Mouse (Mus musculus): ENCODE results near the gene Pik3c2b.

Pik3c2b gene

DNA sequence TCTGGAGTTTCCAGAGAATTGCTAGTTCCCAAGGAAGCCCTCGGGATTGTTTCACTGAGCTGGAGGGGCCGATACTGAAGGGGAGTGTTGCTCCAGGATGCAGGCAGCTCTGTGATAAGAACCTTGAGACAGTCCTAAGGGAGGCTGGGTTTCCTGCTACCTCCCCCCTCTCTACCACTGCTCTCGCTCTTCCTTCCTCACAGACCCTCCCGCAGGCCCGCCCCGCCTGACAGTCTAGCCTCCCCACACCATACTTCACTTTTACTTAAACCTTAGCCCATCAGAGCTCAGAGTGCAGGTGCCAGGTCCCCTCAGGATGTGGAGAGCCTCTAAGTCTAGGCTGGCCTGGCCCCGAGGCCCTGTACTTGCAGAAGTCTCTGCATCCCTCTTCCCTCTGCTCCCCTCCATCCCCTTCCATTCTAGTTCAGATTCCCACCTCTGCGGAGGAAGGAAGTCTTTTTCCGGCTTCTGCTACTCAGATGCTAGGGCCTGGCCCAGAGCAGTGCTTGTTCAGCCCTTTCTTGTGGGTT, 27.9 kb downstream of the Pik3c2b start:
- DNase-seq (ENCODE audit: low spot score) = no peak

DNA sequence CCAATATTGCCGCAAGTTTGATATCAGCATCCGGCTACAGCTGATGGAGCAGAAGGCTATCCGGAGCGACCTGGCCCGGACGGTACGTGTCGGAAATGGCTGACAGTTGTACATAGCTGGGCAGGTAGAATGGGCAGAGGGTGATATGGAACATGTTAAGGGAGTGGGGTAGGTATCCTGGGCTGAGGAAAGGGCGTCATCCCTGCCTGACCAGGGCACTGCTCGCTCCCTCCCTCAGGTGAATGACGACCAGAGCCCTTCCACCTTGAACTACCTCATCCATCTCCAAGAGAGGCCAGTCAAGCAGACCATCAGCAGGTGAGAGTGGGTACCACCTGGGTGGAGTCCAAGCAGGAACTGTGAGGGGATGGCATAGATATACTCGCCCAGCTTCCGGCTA, 29.1 kb downstream of the Pik3c2b start:
- DNase-seq (ENCODE audit: low spot score) = no peak

DNA sequence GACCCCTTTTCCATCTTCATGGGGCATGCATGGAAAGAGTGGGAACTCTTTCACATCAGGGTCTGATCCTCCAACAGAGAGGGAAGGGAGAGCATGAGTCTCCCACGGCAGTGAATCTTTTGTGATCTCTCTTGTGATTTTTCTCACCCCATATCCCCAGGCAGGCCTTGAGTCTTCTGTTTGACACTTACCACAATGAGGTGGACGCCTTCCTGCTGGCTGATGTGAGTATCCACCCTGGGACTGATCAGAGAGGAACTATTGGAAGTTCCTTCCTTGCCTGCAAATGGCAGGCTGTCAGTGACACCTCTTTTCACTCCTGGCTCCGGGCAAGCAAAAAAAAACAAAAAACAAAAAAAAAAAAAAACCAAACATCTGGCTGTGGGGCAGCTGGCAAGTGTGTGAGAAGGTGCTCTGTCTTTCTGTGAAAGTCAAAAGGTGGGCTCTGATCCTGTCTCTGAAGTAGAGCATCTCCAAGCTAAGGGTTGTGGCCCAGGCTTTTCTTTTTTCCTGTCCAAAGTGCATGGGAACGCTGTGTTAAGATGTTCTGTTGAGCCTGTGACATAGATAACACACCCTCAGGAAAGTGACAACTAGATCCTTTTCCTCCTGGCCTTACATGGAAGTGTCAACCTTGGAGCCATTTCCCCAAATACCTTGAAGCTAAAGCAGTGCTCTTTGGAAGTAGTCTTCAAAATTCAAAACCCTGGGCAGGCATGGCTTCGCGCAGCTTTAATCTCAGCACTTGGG, 30.4 kb downstream of the Pik3c2b start:
- DNase-seq (ENCODE audit: low spot score) = no peak

DNA sequence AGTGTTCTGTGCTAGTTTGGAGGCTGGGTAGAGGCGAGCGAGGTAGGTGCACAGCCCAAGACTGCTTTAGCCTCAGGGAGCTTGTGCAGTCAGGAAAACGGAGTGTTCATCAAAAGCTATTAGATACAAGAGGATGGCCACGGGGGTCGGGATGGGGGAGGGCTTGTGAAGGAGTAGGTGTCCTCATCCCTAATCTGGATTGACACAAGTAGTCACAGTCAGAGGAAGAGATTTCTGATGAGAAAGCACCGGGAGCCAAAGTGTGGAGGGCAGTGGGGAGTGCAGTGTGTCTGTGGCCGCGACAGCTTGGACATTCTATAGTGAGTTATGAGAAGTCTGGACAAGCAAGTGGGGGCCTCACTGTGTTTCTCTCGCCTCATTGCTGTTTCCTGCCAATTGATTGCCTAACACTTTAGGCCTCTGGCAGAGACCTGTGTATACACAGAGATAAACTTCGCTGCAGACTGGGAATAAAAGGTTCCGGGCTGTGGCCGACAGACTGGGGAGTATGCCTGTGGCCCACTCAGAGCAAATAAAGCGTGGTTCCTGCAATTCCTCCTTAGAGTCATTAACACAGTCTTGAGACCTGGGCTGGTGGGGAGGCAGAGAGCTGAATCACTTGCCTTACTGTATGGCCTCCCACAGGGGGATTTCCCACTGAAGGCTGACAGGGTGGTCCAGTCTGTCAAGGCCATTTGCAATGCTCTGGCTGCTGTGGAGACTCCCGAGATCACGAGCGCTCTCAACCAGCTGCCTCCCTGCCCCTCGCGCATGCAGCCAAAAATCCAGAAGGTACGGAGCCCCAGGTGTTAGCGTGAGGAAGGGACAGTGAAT, 31.4 kb downstream of the Pik3c2b start:
- no peak for DNase-seq (ENCODE audit: low spot score)

DNA sequence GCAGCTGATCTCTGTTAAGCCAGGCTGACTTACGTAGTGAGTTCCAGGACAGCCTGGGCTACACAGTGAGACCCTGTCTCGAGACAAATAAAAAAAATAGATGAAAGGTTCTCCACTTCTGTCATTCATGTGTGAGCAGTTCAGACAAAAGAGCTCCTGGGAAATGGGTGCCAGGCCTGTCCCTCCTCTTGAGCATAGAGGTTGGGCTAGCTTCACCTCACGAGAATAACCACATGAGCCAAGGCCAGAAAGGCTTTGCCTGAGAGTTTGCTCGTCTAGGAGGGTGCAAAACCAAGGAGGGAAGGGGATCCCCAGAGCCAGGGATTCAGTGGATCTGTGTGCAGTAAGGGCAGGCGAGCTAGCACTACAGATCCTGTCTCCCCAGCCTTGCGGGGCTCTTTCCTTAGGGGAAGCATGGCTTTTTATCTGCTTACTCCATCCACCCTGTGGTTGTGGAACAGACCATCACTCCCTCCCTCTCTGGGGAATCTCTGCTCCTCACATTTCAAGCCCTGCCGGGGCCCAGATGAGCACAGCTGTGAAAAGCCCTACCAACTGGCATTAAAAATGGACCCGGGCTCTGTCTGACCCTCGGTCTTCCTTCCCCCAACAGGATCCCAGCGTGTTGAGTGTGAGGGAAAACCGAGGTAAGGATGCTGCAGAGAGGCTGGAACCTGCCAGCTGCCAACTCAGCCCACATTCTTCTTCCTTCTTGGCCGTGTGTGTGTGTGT, 32.3 kb downstream of the Pik3c2b start:
- no peak for DNase-seq (ENCODE audit: low spot score)

DNA sequence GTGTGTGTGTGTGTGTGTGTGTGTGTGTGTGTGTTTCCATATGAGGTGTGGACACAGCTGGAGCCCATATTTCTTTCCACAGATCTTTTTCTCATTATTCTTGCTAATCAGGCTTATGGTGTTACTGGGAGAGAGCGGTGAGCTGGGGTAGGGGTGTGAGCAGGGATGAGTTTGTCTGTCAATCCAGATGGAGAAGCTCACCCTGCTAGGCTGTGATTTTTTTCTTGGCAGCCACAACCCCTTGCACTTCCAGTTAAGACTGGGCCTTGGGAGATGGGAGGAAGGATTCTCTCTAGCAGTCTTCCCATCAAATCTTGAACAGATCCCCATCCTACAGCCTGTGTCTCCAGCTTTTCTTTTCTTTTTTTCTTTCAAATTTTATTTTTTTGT, 32.9 kb downstream of the Pik3c2b start:
- DNase-seq (ENCODE audit: low spot score) = no peak

DNA sequence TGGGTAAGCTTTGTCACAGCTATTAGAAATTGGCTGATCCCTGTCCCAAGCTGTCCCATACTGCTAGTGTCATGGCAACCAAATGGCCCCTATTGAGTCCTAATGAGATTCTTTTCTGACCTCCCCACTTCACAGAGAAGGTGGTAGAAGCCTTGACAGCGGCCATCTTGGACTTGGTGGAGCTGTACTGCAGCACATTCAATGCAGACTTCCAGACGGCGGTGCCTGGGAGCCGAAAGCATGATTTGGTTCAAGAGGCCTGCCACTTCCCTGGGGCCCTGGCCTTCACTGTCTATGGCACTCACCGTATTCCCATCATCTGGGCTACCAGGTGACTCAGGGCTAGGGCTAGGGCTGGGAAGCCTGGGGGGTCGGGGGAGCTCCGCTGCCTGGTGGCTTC, 34.0 kb downstream of the Pik3c2b start:
- DNase-seq (ENCODE audit: low spot score) = no peak

DNA sequence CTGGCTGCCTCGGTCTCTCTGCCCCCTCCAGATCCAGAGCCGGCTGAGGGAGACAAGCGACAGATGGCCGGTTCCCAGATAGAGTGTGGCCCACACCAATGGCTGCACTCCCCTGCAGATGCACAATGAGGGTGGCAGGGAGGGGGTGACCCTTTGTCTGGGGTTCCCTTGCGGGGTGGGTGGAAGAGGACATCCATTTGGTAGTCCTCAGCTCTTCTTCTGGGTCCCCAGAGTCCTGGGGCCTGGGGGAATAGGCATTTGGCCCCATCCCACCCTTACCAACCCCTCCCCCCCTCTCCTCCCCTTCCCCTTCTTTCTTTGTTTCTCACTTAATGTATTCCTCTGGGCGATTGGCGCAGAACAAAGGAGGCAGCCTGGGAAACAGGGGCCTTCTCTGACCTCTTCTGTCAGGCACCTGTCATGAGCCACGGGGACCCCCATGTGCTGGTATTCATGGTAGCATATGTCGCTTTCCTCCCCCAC, 34.7 kb downstream of the Pik3c2b start:
- no peak for DNase-seq (ENCODE audit: low spot score)

DNA sequence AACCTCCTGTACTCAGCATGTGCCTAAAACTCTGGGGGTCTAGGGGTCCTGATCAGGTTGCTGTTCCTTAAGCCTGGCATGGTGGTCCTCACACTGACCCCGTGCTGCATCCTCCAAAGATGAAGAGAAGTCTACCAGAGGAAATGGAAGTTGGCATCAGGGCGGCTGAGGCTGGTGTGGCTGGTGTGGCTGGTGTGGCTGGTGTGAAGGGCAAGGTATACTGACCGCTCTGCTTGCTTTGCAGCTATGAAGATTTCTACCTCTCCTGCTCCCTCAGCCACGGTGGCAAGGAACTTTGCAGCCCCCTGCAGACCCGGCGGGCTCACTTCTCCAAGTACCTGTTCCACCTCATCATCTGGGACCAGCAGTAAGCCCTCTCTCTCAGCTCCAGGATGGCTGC, 35.2 kb downstream of the Pik3c2b start:
- no peak for DNase-seq (ENCODE audit: low spot score)

DNA sequence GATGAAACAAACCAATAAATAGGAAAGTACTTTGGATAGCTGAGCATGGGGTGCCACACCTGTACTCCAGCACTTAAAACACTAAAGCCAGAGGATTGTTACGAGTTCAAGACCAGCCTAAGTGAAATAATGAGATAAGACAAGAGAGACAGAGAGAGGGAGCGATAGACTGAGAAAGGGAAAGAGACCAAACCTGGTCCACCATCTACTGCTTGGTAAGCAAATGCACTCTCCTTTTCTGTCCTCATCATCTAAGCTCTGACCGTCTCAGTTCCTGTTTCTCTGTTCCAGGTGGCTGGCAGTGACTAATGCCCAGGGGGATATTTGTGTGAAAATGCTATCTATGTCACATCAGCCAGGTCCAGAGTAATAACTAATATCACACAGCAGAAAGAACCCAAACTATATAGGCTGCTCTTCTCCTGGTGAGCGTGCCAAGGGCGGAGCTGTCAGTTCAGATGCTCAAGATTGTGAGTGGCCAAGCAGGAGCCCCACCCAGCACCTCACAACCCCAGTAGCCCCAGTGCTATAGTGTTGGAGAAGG, 37.6 kb downstream of the Pik3c2b start:
- no peak for DNase-seq (ENCODE audit: low spot score)

DNA sequence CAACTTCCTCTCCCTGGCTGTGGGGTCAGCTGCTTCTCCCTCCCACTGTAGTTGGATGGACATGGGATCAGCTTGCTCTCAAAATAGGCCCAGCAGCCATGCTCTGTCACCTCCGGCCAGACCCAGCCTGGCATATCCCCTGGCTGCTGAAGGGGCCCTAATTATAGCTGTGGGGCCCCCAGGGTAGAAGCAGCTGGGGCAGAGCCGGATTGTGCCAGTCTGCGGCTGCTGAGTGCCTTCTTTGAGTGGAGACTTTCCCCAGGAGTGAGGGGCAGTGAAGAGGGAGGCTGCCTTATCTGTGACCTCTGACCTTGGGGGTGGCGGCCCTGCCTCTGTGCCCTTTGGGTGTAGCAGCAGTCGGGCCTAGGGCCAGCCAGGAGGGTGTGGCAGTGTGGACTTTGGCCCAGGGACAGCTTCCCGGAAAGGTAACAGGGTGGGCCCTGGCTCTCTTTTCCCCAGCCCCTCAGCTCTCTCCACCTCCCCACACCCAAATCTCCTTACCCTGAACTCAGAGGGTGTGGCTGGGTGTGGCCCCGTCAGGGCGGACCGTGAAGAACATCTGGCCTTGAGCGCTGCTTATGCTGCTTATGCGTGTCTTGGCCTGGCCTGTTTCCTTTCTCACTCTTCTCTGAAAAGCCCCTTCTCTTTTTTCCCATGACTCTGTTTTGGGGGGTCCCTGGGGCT, 38.6 kb downstream of the Pik3c2b start:
- no peak for DNase-seq (ENCODE audit: low spot score)

DNA sequence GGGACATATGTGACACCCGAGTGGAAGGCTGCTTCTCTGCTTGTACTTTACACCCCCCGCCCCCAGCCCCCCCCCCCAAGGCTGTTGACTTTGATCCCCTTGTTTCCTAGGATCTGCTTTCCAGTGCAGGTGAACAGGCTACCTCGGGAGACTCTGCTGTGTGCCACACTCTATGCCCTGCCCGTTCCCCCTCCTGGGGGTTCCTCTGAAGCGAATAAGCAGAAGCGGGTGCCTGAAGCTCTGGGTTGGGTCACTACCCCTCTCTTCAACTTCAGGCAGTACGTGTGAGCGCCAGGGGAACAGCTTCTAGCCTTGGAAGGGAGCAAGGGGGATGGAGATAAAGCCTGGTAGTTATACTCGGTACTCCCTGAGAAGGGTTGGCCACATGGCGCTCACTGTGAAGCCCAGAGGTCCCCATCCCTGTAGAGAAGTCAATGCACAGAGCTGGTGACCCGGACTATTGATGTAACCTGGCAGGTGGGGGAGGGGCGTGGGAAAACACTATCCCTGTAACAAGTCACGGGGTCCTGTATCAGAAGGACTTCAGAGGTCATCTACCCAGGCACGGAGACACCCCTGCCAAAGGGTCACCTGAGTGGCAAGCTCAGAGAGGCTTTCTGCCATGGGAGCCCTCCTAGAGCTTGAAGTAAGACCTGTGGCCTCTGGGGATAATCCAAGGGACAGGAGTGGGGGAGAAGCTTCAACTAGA, 39.4 kb downstream of the Pik3c2b start:
- no peak for DNase-seq (ENCODE audit: low spot score)

DNA sequence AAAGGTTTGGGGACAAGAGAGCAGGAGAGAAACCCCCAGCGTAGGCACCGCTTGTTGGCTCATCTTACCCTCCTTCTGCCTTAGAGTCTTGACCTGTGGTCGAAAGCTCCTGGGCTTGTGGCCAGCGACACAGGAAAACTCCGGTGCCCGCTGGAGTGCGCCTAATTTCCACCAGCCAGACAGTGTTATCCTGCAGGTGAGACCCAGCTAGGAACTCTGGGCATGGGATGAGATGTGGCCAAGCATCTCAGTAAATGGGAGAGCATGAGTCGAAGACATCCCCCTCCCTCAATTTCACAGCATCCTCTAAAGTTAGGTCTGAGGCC, 39.9 kb downstream of the Pik3c2b start:
- DNase-seq (ENCODE audit: low spot score) = no peak

DNA sequence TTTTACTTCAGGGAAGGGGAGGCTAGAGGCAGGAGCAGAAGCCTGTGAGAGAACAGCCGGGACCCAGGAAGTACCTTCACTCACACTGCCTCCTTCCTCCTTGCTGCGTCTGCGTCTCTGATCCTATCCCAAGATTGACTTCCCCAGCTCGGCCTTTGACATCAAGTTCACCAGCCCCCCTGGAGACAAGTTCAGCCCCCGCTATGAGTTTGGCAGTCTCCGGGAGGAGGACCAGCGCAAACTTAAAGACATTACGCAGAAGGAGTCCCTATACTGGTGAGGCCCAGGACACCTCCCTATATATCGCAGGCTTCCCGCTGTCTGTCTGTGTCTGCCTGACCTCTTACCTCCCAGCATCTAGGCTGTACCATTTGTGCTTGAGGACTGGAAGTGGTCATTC, 41.3 kb downstream of the Pik3c2b start:
- DNase-seq (ENCODE audit: low spot score) = no peak

DNA sequence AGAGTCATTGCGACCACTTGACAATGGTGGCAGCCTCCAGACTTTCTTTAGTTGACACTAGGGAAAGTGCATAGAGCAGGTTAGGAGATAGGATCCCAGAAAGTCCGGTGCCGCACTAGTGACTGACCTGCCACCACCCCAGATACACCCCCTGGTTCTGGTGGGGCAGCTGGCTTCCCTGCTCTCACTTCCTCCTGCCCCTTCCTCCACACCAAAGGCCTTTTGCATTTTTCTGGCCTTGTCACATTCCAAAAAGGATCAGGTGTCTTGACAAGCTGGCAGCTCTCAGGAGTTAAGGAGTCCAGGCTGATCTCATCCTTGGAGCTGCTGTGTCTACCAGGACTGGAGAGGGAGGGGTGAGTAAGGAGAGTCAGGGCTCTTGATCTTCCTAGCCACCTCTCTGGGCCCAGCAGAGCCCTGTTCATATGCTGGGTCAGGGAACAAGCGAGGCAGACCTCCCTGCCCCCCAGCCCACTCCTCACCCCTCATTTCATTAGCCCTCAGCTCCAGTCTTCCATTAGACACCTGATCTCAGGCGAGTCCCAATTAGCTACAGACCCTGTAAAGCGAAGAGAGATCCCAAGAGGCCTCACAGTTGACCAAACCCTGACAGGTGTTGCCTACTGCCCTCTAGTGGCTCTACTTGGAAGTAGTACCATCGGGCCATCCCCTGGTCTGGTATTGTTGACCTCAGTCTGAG, 41.9 kb downstream of the Pik3c2b start:
- peak; percentile 66 for DNase-seq (ENCODE audit: low spot score)

DNA sequence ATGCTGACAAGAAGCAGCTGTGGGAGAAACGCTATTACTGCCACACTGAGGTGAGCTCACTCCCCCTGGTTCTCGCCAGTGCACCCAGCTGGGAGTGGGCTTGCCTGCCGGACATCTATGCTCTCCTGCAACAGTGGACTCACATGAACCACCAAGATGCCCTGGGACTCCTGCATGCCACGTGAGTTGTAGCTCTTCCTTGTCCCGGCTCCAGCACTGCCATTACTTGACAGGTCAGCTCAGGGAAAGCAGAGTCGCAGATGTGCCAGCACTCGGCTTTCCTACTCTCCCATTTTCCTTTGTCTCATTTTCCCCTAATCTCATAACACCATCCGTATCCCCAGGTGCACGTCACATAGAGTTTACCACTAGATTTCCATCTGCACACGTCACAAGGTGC, 42.7 kb downstream of the Pik3c2b start:
- no peak for DNase-seq (ENCODE audit: low spot score)

DNA sequence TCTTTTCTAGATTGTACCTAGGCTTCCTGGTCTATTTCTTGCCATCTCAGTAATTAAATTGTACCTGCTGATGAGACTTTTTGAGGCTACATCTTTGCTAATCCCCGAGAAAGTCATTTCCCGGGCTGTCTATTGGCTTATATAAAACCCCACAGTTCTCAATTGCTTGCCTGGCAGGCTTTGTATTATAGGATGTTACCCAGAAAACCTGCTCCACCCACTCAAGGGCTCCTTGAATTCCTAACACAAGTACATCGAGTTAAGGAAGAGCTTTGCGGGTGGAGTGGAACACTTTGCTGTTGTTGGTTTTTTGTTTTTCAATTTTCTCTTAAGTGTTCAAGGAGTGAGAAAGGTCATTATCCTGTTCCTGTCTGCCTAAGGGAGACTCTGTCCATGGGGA, 43.9 kb downstream of the Pik3c2b start:
- no peak for DNase-seq (ENCODE audit: low spot score)

DNA sequence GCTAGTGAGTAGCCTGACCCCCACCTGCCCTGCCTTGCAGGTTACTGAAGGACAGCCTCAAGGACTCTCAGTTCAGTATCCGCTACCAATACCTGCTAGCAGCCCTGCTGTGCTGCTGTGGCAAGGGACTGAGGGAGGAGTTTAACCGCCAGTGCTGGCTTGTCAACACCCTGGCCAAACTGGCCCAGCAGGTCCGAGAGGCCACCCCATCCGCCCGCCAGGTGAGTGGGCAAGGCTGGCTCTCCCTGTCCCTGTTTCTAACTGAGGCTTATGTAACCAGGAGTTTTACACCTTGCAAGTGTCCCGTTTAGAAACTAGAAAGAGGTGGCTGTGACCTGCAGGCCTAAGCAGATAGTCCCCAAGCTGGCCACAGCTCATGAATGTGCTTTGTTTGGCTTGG, 45.2 kb downstream of the Pik3c2b start:
- DNase-seq (ENCODE audit: low spot score) = no peak

DNA sequence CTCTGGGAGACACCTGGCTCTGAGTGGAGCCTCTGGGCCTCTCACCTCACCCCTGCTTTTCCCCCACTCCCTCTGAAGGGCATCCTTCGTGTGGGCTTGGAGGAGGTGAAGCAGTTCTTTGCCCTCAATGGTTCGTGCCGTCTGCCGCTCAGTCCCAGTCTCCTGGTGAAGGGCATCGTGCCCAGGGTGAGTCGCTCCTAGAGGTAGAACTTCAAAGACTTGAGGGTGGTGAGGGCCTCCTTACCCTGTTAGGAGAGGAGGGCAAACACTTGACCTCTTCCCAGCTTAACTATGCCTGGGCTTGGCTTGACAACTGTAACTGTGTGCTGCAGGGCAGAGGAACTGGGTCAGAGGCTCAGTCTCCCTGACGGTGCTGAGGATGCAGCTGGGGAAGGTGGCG, 46.0 kb downstream of the Pik3c2b start:
- DNase-seq (ENCODE audit: low spot score) = no peak

DNA sequence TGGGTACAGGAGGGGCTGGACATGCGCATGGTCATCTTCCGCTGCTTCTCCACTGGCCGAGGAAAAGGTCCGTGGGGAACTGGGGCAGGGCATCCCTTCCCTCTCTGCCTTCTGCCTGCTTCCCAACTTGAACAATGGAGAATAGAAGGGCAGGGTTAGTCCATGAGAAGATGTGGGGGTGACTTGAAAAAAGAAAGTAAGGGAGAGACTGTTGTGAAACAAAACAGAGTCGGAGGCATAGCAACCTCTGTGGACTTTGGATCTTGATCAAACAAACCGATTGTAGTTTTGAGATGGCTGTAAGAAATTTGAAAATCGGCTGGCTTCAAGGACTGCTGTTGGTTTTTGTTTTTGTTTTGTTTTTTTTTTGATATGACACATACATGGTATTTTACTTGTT, 48.3 kb downstream of the Pik3c2b start:
- DNase-seq (ENCODE audit: low spot score) = no peak

All from layer of hippocampus, adult 11-12 months (tissue).